Mouse (Mus musculus) cerebellum, postnatal 36 days (tissue): ENCODE results near the gene S100a5.

Experiments
- DNase-seq, 2 experiments: peaks; one replicate each; pipeline ENCODE4 v3.0.0; 2021 to 2022; ENCODE audit warnings: mixed read lengths in 2 of 2

S100a5 gene

DNA sequence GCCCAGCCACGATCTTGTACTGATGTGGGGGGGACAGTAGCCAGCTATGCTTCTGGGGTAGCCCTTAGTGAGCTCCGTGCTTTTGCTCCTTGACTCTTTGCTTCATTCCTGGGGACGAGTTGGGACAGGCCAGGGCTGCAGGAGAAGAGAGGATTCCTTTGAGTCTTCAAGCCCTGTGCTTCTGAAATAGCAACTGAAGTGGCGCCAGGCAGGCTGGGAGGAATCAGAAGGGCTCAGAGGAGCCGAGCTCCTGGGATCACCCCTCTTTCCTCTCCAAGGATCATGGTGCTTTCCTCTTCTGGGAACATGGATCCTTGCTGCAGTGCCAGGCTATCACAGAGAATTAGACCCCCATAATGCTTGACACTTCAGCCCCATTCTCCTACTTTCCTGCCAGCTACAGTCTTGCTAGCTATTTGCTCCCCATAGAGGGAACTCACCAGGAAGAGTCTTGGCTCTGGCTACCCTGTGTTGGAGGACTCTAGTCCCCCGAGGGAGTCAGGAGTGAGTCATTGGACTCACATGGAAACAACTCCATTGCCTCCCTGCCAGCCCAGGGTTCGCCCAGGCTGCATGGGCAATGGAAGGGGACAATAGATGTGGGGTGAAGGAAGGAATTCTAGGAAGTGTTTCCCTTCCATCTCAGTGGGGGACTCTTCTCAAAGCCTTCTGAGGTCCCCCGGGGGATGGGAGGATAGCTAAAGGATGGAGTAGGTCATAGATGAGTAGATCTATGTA lies 7.7 kb upstream of the S100a5 start:
- DNase-seq = no peak

DNA sequence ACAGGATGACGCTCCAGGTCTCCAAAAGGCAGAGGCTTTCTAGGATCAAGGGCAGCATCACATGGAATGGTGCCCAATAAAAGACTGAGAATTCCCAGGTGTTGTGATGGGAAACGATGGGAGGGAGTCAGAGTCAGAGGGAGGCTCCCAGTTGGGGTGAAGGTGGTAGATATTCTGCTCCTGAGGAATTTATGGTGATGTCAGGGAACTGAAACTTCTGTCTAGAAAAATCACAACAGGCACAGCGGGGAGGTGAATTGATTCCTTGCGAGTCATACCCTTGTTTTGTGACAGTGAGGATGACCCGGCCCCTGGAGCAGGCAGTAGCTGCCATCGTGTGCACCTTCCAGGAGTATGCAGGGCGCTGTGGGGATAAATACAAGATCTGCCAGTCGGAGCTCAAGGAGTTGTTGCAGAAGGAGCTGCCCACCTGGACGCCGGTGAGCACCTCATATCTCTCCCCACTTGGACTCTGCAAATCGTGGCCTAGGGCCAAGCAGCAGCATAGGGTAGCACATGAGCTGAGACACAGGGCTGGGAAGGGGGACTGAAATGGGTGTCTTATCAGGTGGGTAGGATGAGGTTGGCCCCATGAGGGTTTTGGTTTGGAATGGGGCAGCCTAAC lies 6.7 kb upstream of the S100a5 start, which contains the start of gene Gm42674:
TSS of gene Gm42674 (plus strand) at position 419 of the 625 bp plus-strand sequence.
- no peak for DNase-seq

DNA sequence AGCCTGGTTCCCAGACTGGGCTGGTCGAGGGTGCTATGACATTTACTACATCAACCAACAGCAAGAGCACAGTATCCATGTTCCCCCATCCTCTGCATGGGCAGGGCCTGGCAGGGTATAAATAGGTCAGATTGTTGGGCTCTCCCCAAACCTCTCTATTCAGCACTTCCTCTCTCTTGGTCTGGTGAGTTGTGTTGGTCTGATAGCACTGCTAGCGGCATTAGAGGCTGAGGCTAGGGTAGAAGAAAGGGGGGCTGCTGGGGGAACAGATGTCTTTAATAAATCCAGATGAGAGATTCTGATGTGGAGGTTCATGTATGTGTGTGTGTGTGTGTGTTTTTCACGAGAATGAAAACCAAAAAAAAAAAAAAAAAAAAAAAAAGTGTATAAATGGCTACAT lies 4.7 kb upstream of the S100a5 start, which contains the start of gene S100a4:
TSS of gene S100a4 (plus strand) at position 149 of the 400 bp plus-strand sequence.
- no peak for DNase-seq

DNA sequence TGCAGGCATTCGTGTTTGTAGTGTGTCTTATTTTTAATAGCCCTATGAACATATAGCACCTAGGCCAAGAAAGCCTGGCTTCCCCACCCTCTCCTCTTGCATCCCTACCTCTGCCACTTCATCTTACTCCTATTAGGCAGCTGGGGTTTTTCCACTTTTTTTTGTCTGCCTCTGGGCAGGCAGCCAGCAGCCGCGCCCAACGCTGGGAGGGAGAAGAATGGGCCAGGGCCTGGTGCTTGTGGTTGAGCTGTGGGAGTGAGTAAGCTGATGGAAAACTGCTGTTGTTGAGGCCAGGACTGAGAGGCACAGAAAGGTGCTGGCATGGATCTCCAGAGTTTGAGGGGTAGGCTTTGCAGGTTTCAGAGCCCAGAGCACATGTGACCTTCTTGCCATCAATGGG lies 3.9 kb upstream of the S100a5 start:
- DNase-seq = no peak

DNA sequence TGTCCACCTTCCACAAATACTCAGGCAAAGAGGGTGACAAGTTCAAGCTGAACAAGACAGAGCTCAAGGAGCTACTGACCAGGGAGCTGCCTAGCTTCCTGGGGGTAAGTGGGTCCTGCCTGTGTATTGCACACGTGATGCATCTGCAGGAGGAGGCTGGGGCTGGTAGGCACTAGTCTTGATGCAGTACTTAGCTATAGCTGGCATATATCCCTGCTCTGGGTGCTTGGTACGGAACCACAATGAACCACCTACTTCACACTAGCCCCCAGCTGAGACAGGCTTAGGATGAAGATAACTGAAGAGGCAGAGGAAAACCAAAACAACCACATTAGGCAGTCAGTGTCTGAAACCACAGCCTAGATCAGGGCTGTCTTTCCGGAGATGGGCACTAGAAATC lies 3.3 kb upstream of the S100a5 start:
- DNase-seq = no peak

DNA sequence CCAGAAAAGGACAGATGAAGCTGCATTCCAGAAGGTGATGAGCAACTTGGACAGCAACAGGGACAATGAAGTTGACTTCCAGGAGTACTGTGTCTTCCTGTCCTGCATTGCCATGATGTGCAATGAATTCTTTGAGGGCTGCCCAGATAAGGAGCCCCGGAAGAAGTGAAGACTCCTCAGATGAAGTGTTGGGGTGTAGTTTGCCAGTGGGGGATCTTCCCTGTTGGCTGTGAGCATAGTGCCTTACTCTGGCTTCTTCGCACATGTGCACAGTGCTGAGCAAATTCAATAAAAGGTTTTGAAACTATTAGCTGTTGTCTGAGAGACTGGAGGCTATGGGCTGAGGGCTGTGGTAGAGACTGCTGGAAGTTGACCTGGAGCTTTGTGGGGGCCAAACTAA lies 2.6 kb upstream of the S100a5 start:
- DNase-seq = no peak

DNA sequence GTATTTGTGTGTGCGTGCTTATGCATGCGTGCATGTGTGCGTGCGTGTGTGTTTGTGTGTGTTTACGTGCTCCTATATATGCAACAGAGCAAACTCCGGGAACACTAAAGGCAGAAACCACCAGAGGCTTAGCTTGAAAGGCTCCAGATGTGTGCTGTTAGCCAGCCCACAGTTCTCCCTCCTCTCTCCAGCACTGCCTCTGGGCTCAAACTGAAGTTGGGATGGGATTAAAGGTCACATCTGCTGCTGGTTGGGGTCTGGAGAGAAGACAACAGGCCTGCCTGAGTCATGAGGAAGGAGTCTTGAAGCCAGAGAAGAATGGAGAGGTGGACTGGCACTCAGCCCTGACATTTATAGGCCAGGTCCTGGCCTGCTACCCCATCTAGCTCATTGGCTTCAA lies 2.1 kb upstream of the S100a5 start:
- no peak for DNase-seq

DNA sequence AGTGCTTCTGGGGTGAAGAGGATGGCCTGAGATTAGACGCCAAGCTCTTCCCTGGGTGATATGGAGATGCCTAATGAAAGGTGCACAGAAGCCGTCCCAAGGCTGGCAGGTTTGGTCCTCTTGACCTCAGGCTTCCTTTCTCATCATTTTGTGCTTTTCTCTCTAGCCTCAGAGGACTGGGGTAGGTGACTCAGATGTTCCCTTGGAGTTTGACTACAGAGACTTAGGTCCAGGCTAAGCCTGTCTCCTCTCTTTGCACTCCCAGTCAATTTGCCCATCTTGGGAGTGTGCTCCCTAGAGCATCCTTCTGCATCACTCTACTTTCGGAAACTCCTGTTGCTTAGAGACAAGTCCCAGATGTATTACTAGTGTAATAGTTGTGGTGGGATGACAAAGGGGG lies 962 bp upstream of the S100a5 start:
- DNase-seq = no peak

DNA sequence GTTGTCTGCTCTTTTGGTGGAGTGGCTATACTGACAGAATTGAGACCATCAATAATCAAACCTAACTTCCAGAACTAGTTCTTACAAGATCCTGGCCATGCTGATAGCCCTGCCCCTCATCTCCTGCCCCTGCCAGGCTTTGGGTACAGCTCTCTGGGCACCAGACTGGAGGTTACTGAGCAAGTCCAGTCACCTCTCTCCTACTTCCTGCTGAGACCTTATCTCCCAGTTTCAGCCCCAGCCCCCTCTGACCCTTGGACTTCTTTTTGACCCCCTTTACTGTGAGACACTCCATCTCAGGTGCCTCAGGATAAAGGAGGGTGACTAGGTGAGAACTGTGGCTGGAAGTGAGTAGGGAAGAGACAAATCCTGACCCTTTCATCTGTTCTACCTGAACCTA lies 779 bp downstream of the S100a5 start:
- no peak for DNase-seq

DNA sequence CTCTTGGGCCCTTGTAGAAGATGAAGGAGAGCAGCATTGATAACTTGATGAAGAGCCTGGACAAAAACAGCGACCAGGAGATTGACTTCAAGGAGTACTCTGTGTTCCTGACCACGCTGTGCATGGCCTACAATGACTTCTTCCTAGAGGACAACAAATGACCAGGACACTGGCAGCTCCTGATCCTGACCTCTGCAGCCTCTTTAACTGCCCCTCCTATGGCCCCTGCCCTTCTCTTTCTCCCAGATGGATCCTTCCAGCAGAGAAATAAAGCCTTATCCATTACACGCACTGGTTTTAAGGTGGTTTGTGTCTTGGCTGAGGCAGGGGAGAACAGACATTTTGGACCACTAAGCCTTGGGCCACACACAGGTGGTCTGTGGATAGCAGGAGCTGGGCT lies 3.2 kb downstream of the S100a5 start:
- DNase-seq = no peak

DNA sequence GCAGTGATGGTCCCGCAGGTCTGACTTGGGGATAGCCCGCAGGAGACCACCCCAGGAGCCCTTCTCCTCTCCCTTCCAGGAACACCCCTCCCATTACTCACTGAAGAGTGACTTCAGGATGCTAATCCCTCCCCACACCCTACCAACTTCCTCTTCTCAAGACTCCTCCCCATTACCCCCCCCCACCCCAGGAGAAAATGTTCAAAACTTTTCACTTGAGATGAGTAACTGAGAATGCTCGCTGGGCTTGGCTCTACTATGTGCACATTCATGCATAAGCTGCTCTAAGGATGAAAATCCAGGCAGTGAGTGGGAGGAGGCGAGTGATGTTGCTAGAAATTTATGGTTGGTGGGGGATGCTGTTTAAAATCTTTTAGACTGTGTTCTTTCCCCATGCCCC lies 3.7 kb downstream of the S100a5 start:
- DNase-seq = no peak

DNA sequence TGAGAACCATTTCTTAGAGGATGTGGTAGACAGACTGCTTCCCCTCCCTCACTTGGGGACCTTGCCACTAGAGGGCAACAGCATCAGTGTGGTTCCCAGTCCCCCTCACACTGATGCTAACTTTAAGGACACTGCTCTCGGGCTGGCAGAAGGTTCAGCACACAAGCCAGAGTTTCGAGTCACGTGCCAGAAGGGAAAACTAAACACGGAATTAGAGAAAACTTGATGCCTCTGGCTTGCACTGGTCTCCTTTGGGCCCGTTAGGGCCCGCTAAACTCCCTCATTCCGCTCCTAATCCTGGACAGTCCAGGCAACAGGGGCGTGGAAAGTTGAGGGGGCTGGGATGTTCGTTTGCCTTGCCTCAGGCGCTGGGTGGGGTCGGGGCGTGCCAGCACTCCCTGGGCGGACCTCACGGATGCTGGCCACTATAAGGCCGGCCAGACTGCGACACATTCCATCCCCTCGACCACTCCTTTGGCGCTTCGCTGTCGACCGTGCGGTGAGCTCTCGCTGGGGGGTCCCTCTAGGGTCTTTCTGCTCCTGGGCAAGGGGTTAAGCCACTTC lies 4.5 kb downstream of the S100a5 start, which contains the start of gene S100a6:
TSS of gene S100a6 (plus strand) at position 155 of the 564 bp plus-strand sequence.
- peak in 1 of 2 experiments; percentile 14 for DNase-seq

DNA sequence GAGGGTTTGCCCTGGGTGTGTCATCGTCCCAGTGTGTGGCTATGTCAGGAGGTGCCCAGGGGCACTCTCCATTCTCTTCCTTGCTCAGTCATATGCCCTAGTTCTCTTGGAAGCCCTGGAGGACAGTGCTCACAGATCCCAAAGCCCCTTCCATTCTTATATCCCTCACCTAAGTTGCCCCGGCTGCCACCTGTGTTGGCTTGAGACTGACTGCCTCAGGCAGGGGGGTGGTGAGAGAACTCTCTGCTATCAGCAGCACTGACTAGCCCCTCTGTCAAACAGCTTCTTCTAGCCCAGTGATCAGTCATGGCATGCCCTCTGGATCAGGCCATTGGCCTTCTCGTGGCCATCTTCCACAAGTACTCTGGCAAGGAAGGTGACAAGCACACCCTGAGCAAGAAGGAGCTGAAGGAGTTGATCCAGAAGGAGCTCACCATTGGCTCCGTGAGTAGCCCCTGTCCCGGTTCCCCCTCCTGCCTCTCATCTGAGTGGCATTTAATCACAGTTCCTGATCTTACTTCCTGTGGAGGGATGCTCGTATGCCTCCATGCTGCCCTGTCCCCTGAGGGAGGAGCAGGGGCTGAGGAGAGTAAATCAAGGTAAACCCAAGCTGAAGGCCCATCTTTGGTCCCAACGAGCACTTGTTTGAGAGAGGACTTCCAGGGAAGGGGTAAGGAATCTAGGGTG lies 5.3 kb downstream of the S100a5 start:
- DNase-seq = no peak

DNA sequence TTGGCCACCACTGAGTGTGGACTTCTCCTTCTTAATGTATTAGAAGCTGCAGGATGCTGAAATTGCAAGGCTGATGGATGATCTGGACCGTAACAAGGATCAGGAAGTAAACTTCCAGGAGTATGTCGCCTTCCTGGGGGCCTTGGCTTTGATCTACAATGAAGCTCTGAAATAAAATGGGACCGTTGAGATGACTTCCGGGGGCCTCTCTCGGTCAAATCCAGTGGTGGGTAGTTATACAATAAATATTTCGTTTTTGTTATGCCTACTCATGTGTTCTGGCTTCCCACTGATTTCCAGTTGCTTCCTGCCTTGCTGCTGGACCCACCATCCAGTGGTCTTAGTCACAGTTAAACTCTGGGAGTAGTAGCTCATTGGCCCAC lies 5.8 kb downstream of the S100a5 start:
- no peak for DNase-seq

DNA sequence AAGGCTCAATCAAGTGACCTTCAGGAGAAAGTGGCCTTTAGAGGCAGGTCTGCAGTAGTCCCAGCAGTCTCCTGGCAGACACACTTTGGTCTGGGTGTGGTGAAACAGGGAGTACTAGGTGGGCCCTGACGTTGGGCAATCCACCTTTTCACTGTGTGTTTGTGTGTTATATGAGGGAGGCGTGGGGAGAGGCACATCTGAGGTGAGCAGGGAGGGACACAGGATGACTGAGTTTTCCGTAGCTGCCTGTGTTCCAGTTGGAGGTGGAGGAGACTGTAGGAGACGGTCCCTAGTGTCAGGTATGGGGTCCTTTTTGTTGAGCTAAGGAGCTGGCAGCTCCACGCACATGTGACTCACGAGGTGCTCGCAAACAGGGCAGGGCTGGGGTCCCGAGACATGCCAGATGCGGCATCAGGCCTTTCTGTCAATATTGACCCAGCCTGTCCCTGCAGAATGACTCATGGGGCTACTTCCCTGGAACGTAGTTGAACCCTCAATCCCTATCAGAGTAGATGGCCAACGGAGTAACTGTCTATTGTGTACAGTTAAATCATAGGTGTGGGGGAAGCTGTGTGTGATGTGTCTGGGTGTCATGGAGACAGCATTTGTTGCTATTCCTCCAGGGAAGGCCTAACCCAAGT lies 6.4 kb downstream of the S100a5 start:
- DNase-seq = no peak

DNA sequence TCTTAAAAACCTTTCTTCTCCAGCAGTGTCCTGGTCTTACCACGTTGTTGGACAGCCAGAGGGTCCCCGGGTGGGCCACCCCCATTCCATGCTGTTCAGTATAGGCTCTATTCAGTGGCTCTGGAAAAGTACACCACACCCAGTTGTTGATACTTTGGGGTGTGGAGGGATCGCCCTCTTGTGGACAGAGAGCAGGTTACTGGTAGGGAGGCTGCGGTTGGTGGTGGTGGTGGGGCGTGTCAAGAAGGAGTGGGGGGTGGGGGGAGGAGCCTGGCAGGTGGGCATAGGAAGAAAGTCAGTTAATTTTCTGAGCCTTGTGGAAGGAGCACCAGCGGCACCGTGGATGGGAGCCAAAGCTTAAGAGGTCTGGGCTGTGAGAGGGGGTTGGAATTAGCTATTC lies 7.1 kb downstream of the S100a5 start:
- DNase-seq = peak; percentile 21 to 29

DNA sequence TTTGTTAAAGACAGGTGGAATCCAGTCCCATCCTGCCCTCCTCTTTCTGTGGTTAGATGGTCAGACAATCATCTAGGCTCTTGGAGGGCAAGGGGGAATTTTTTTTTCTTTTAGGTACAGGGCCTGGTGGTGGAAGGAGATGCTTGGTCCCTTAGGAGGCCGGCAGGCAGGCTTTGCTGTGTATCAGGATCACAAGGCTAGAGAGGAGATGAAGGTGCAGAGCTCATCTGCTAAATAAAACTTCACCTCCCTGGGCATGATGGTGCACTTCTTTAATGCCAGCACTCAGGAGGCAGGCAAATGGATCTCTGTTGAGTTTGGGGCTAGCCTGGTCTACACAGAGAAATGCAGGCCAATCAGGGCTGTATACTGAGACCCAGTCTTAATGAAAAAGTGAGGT lies 7.6 kb downstream of the S100a5 start:
- DNase-seq = no peak

DNA sequence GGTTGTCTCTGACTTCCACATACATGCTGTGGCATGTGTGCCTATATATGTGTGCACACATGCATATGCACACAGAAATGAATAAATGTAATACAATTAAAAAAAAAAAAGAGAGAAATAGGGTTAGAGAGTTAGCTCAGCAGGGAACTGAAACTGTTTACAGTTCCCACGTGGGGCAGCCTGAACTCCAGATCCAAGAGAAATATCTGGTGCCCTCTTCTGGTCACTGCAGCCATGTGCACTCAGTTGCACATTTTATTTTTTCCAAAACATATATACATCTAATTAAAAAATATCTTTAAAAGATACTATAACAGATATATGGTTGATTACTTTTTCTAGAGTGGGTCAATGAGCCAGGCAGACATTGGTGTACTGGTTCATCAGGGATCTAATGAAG lies 9.3 kb downstream of the S100a5 start:
- DNase-seq = no peak

DNA sequence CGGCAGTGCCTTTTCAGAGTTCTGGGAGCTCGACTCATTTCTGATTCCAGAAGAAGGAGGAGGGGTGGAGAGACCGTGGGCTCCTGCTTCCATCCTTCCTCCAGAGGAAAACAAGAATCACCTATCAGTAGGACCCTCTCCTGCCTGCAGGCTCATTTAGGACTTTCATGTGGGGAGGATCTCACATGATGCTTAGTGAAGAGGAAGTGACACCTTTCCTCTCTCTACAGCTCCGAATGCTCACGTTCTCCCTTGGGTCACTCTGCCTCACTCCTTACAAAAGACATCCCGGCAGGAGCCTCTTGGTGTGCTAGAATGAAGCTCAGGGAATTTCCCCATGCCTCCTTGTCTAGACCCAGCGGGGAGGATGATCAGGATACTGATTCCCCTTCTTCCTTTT lies 13.2 kb downstream of the S100a5 start:
- DNase-seq = no peak

DNA sequence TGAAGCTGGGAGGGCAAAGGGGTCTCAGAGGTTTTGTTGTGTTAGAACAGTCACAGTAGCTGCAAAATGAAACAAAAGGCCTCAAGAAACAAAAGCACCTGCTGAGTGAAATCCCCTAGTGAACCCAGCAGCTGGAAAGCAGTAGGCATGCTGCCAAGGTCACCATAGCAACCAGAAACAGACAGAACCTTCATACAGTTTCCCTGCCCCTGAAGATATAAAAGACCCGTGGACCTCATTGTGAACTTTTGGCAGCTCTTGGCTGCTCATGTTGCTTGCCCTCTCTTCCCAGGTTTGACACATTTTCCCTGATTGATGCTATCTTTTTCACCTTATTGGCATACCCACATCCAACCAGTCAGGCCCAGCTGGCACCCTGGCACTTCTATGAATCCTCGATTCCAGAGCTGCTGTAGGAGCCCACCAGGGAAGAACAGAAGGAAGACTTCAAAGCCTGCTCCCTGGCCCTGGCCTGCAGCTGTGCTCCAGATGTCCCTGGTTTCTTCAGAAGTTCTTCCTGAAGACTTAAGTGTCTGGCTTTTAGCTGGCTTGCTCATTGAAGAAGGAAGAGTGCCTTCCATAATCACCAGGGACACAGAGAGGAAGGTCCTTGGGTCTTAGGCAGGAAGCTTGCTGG lies 15.2 kb downstream of the S100a5 start:
- DNase-seq = no peak

DNA sequence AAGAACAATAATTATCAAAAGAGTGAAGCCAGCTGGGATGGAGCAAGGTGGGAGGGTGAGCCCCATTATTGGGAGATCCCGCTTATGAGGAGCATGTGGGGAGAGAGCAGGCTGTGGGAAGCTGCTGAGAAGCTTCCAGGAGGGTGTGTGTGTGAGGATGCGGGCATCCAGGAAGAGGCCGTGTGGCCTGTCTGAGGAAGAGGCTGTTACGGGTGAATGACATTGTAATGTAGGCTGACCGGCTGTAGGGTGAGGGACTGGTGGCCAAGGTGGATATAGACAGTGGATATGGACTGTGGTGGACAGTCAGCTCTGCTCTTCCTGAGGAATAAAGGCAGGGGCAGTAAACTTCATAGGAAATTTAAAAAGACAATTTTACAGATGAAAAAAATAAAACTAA lies 17.2 kb downstream of the S100a5 start:
- DNase-seq = no peak

DNA sequence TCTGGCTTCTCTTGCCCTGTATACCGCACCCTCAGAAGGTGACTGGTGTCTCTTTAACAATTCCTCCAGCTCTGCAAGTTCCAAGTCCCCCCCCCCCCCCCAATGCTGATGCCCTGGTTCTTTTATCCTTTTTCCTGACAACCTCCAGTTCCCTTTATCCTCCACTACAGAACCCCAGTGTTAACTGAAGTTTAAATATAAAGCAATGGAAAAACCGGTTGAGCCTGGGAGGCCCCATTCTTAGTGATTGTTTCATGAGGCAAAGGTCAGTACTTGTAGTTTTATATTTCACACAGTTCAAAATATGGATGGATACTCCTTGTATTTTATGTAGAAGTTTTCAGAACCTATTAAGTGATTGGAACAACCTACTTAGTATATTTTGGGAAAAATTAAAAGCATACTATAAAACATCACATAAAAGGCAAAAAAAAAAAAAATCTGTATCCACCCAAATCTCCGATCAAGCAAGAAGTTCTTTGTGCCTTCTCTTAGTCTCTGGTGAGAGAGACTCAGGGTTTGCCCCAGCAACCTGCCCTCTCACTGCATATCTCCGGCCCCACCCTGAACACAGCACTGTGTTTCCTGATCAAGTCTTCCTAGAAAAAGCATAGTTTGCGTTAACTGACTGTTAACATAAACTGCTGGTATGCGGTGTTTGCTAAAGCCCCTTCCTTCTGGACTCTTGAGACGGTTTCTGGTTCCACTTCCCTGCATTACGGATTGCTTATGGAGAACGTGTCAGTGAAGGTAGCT lies 18.1 kb downstream of the S100a5 start:
- no peak for DNase-seq
